Mouse (Mus musculus): ENCODE measurements at regions not wholly inside any gene's neighbourhood (a gene's known extent, or its start where the extent isn't known, plus 50 kb on each side); places are given as distances from the start of the nearest gene placed in this dataset.

- in situ Hi-C loops (cut with MboI; ENCODE audit: low sequenced_read_pairs in 2 of 2, unreplicated experiment in 2 of 2), result loop anchor here in 1 of 2 experiments (25.0 kb wide), 1 partner anchor 833 kb away; the partner anchor contains the start of gene Adamts1
- TF ChIP-seq ZC3H11A (IDR thresholded peaks at IDR 0.05; ENCODE audit: borderline replicate concordance, low read depth, low read length), result peak; percentile 16; the same call in 1 of the 2 replicates
- no peak for TF ChIP-seq ZNF384 (IDR thresholded peaks at IDR 0.05; ENCODE audit: low read depth, low read length)
- Histone ChIP-seq H3K4me1 (ENCODE audit: control insufficient read depth in 2 of 2, insufficient read depth in 2 of 2, low read length in 2 of 2, poor library complexity in 1 of 2) (no peaks in the 10 kb centered on the region), H3K9me3 (ENCODE audit: control insufficient read depth, insufficient read depth, low read depth, low read length) (no peaks in the 10 kb centered on the region), H3K9ac (ENCODE audit: insufficient read depth, low read depth, low read length, poor library complexity, severe bottlenecking) (no peak overlapping the region), H3K4me3 (ENCODE audit: insufficient read depth in 1 of 2, low read depth in 1 of 2, low read length in 2 of 2, poor library complexity in 1 of 2, severe bottlenecking in 1 of 2) (no peak overlapping the region), H3K27ac (ENCODE audit: insufficient read depth, low read depth, low read length, poor library complexity, severe bottlenecking) (no peak overlapping the region), H3K36me3 (ENCODE audit: control insufficient read depth, insufficient read depth, low read length, poor library complexity, severe bottlenecking) (no peaks in the 10 kb centered on the region)
- peak; percentile 1 for DNase-seq (ENCODE audit: low read depth, low spot score)
These were observed 709.1 kb upstream of the N6amt1 start for GRCm38 (mm10) chr16:86644912-86645312.

- in situ Hi-C loops (cut with MboI; ENCODE audit: low sequenced_read_pairs in 2 of 2, unreplicated experiment in 2 of 2), result no loop called here
- H3K9me3 ChIP-seq (ENCODE audit: control insufficient read depth, insufficient read depth, low read depth, low read length), result no peaks in the 10 kb centered on the region
- no peak overlapping the region for H3K4me3 ChIP-seq (ENCODE audit: insufficient read depth in 1 of 2, low read depth in 1 of 2, low read length in 2 of 2, poor library complexity in 1 of 2, severe bottlenecking in 1 of 2)
- H3K4me1 ChIP-seq (ENCODE audit: control insufficient read depth in 2 of 2, insufficient read depth in 2 of 2, low read length in 2 of 2, poor library complexity in 1 of 2), result no peaks in the 10 kb centered on the region
- H3K9ac ChIP-seq (ENCODE audit: insufficient read depth, low read depth, low read length, poor library complexity, severe bottlenecking), result no peak overlapping the region
- no peak for DNase-seq (ENCODE audit: low read depth, low spot score)
- no peak overlapping the region for H3K27ac ChIP-seq (ENCODE audit: insufficient read depth, low read depth, low read length, poor library complexity, severe bottlenecking)
- TF ChIP-seq CHD2 (IDR thresholded peaks at IDR 0.05; ENCODE audit: low read depth, low read length) (no peak), MAFK (IDR thresholded peaks at IDR 0.05; ENCODE audit: insufficient read depth, low read depth, low read length) (no peak), ZC3H11A (IDR thresholded peaks at IDR 0.05; ENCODE audit: borderline replicate concordance, low read depth, low read length) (no peak), HCFC1 (IDR thresholded peaks at IDR 0.05; ENCODE audit: borderline replicate concordance, insufficient read depth, low read length) (no peak), ZNF384 (IDR thresholded peaks at IDR 0.05; ENCODE audit: low read depth, low read length) (no peak)
- H3K36me3 ChIP-seq (ENCODE audit: control insufficient read depth, insufficient read depth, low read length, poor library complexity, severe bottlenecking), result no peaks in the 10 kb centered on the region
These were observed 702.5 kb upstream of the Adamts5 start for GRCm38 (mm10) chr16:86604166-86604565.

- Histone ChIP-seq H3K4me3 (ENCODE audit: insufficient read depth in 1 of 2, low read depth in 1 of 2, low read length in 2 of 2, poor library complexity in 1 of 2, severe bottlenecking in 1 of 2) (no peak overlapping the region), H3K36me3 (ENCODE audit: control insufficient read depth, insufficient read depth, low read length, poor library complexity, severe bottlenecking) (no peaks in the 10 kb centered on the region), H3K9ac (ENCODE audit: insufficient read depth, low read depth, low read length, poor library complexity, severe bottlenecking) (no peak overlapping the region), H3K27ac (ENCODE audit: insufficient read depth, low read depth, low read length, poor library complexity, severe bottlenecking) (no peak overlapping the region), H3K4me1 (ENCODE audit: control insufficient read depth in 2 of 2, insufficient read depth in 2 of 2, low read length in 2 of 2, poor library complexity in 1 of 2) (no peaks in the 10 kb centered on the region), H3K9me3 (ENCODE audit: control insufficient read depth, insufficient read depth, low read depth, low read length) (no peaks in the 10 kb centered on the region)
- DNase-seq (ENCODE audit: low read depth, low spot score), result no peak
- in situ Hi-C loops (cut with MboI; ENCODE audit: low sequenced_read_pairs in 2 of 2, unreplicated experiment in 2 of 2), result no loop called here
- no peak for TF ChIP-seq CHD2 (IDR thresholded peaks at IDR 0.05; ENCODE audit: low read depth, low read length)
- no peak for TF ChIP-seq MAFK (IDR thresholded peaks at IDR 0.05; ENCODE audit: insufficient read depth, low read depth, low read length)
- TF ChIP-seq ZC3H11A (IDR thresholded peaks at IDR 0.05; ENCODE audit: borderline replicate concordance, low read depth, low read length), result no peak
- TF ChIP-seq HCFC1 (IDR thresholded peaks at IDR 0.05; ENCODE audit: borderline replicate concordance, insufficient read depth, low read length), result no peak
- no peak for TF ChIP-seq ZNF384 (IDR thresholded peaks at IDR 0.05; ENCODE audit: low read depth, low read length)
These were observed 693.4 kb upstream of the Adamts5 start for GRCm38 (mm10) chr16:86594992-86595391.

DNA sequence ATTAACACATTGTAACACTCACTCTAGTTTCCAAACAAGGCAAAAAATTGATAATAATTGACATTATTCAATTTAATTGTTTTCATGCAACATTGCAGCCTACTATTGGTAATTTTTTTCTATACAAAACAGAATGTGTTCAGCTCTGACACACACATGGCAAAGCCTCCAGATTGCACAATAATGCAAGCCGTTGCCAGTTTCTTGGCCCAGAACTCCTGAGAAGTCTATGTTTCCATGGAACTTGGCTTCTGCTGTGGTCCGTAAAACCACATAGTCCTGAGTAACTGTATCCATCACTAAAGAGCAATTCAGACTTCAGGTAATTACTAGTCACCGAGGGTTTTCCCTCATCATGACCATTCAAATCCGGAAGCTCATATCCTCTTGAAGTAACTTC, 684.4 kb upstream of the Adamts5 start:
- TF ChIP-seq CHD2 (IDR thresholded peaks at IDR 0.05; ENCODE audit: low read depth, low read length), result no peak
- TF ChIP-seq ZC3H11A (IDR thresholded peaks at IDR 0.05; ENCODE audit: borderline replicate concordance, low read depth, low read length), result no peak
- TF ChIP-seq HCFC1 (IDR thresholded peaks at IDR 0.05; ENCODE audit: borderline replicate concordance, insufficient read depth, low read length), result no peak
- no peak for TF ChIP-seq MAFK (IDR thresholded peaks at IDR 0.05; ENCODE audit: insufficient read depth, low read depth, low read length)
- no peak for TF ChIP-seq ZNF384 (IDR thresholded peaks at IDR 0.05; ENCODE audit: low read depth, low read length)
- Histone ChIP-seq H3K4me1 (ENCODE audit: control insufficient read depth in 2 of 2, insufficient read depth in 2 of 2, low read length in 2 of 2, poor library complexity in 1 of 2) (no peaks in the 10 kb centered on the region), H3K4me3 (ENCODE audit: insufficient read depth in 1 of 2, low read depth in 1 of 2, low read length in 2 of 2, poor library complexity in 1 of 2, severe bottlenecking in 1 of 2) (no peak overlapping the region), H3K9ac (ENCODE audit: insufficient read depth, low read depth, low read length, poor library complexity, severe bottlenecking) (no peak overlapping the region), H3K36me3 (ENCODE audit: control insufficient read depth, insufficient read depth, low read length, poor library complexity, severe bottlenecking) (no peaks in the 10 kb centered on the region), H3K27ac (ENCODE audit: insufficient read depth, low read depth, low read length, poor library complexity, severe bottlenecking) (no peak overlapping the region), H3K9me3 (ENCODE audit: control insufficient read depth, insufficient read depth, low read depth, low read length) (no peaks in the 10 kb centered on the region)
- in situ Hi-C loops (cut with MboI; ENCODE audit: low sequenced_read_pairs in 2 of 2, unreplicated experiment in 2 of 2), result no loop called here
- DNase-seq (ENCODE audit: low read depth, low spot score), result no peak

- Histone ChIP-seq H3K36me3 (ENCODE audit: control insufficient read depth, insufficient read depth, low read length, poor library complexity, severe bottlenecking) (no peaks in the 10 kb centered on the region), H3K4me3 (ENCODE audit: insufficient read depth in 1 of 2, low read depth in 1 of 2, low read length in 2 of 2, poor library complexity in 1 of 2, severe bottlenecking in 1 of 2) (no peak overlapping the region), H3K4me1 (ENCODE audit: control insufficient read depth in 2 of 2, insufficient read depth in 2 of 2, low read length in 2 of 2, poor library complexity in 1 of 2) (no peaks in the 10 kb centered on the region), H3K9me3 (ENCODE audit: control insufficient read depth, insufficient read depth, low read depth, low read length) (no peaks in the 10 kb centered on the region), H3K9ac (ENCODE audit: insufficient read depth, low read depth, low read length, poor library complexity, severe bottlenecking) (no peak overlapping the region), H3K27ac (ENCODE audit: insufficient read depth, low read depth, low read length, poor library complexity, severe bottlenecking) (no peak overlapping the region)
- TF ChIP-seq CHD2 (IDR thresholded peaks at IDR 0.05; ENCODE audit: low read depth, low read length) (no peak), ZNF384 (IDR thresholded peaks at IDR 0.05; ENCODE audit: low read depth, low read length) (no peak), ZC3H11A (IDR thresholded peaks at IDR 0.05; ENCODE audit: borderline replicate concordance, low read depth, low read length) (no peak), MAFK (IDR thresholded peaks at IDR 0.05; ENCODE audit: insufficient read depth, low read depth, low read length) (no peak), HCFC1 (IDR thresholded peaks at IDR 0.05; ENCODE audit: borderline replicate concordance, insufficient read depth, low read length) (no peak)
- in situ Hi-C loops (cut with MboI; ENCODE audit: low sequenced_read_pairs in 2 of 2, unreplicated experiment in 2 of 2), result no loop called here
- DNase-seq (ENCODE audit: low read depth, low spot score), result no peak
These were observed 676.7 kb upstream of the Adamts5 start for GRCm38 (mm10) chr16:86578281-86578680.

Measured in ES-E14 (cell line).